Mouse (Mus musculus) erythroblast, embryonic 14.5 days (primary cell): ENCODE measurements around the gene Yes1. TPM values are rescaled to one million over a fixed set of nuclear protein-coding genes. Genes with fewer than 3 reads are reported as not detected.
A peak's percentile ranks its signal among the peaks of the same experiment; 100 is the strongest.

Experiments
- H3K27me3 ChIP-seq: 2 replicates; pipeline ENCODE4 v1.6.1; 2012; ENCODE audit warnings: inconsistent platforms; ENCODE audit not compliant: control insufficient read depth
- H3K36me3 ChIP-seq: 2 replicates; pipeline ENCODE4 v1.6.1; 2012; ENCODE audit warnings: mild to moderate bottlenecking, inconsistent platforms; ENCODE audit not compliant: control insufficient read depth
- H3K4me1 ChIP-seq: 2 replicates; pipeline ENCODE4 v1.6.1; 2012; ENCODE audit warnings: inconsistent platforms; ENCODE audit not compliant: control insufficient read depth
- H3K4me3 ChIP-seq: replicated peaks from 2 replicates; pipeline ENCODE3; 2012; ENCODE audit warnings: moderate library complexity, mild to moderate bottlenecking, inconsistent platforms
- H3K9me3 ChIP-seq: 2 replicates; pipeline ENCODE4 v1.6.1; 2012; ENCODE audit warnings: low read length, inconsistent platforms, mixed read lengths; ENCODE audit not compliant: control insufficient read depth
- GATA1 ChIP-seq: IDR thresholded peaks from 2 replicates; pipeline ENCODE4 v1.6.1; 2012; ENCODE audit warnings: low read length, inconsistent platforms, mixed read lengths
- TAL1 ChIP-seq: IDR thresholded peaks from 3 replicates; pipeline ENCODE4 v1.6.1; 2012; ENCODE audit warnings: low read length, inconsistent platforms, mixed read lengths
- polyA plus RNA-seq: library from polyadenylated mRNA; stranded (reverse); fragments of >175 nt; gene quantifications from 2 replicates; pipeline ENCODE4 v1.2.3, GENCODE M21; 2012

Yes1 gene
- polyA plus RNA-seq, 1 experiment: not detected

GRCm38 (mm10) chr5:32693411-32693810 is 82.4 kb downstream of the Yes1 start:
- H3K9me3 ChIP-seq: no peaks in the 10 kb centered on the region

GRCm38 (mm10) chr5:32697208-32697867 is 86.4 kb downstream of the Yes1 start:
- H3K4me3 ChIP-seq: no peak overlapping the region
- H3K36me3 ChIP-seq: no peaks in the 10 kb centered on the region
- no peaks in the 10 kb centered on the region for H3K27me3 ChIP-seq
- no peaks in the 10 kb centered on the region for H3K4me1 ChIP-seq
- no peaks in the 10 kb centered on the region for H3K9me3 ChIP-seq
- no peak for TF ChIP-seq TAL1
- no peak for TF ChIP-seq GATA1

More at GRCm38 (mm10) chr5:32693411-32693810, 82.4 kb downstream of the Yes1 start:
- no peak for TF ChIP-seq GATA1
- no peak for TF ChIP-seq TAL1
- H3K4me3 ChIP-seq: no peak overlapping the region
- H3K27me3 ChIP-seq: no peaks in the 10 kb centered on the region
- no peaks in the 10 kb centered on the region for H3K36me3 ChIP-seq
- H3K4me1 ChIP-seq: no peaks in the 10 kb centered on the region

GRCm38 (mm10) chr5:32706226-32706780 is 95.3 kb downstream of the Yes1 start:
- no peaks in the 10 kb centered on the region for H3K4me1 ChIP-seq
- no peaks in the 10 kb centered on the region for H3K9me3 ChIP-seq
- TF ChIP-seq TAL1 (no peak), GATA1 (no peak)
- H3K36me3 ChIP-seq: no peaks in the 10 kb centered on the region
- H3K27me3 ChIP-seq: no peaks in the 10 kb centered on the region
- H3K4me3 ChIP-seq: no peak overlapping the region

DNA sequence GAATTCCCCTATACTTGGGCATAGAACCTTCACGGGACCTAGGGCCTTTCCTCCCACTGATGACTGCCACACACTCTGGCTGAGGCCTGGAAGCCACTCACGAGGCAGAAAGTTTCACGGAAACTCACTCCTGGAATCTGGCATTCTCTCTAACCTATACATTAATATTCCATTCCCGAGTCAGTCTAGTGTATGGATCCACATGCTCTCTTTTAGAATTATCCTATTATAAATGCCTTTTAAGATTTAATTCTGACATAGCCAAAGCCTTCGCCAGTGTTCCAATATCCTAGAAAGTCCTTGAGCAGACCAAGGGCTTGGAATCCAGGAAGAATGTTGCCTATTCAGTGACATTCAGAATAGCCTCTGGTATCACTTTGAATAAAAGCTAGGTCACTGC is 100.5 kb downstream of the Yes1 start:
- no peak for TF ChIP-seq TAL1
- TF ChIP-seq GATA1: no peak
- Histone ChIP-seq H3K9me3 (peaks cover 6% of the 10 kb centered on the region), H3K36me3 (no peaks in the 10 kb centered on the region), H3K4me3 (no peak overlapping the region), H3K27me3 (no peaks in the 10 kb centered on the region), H3K4me1 (peaks cover 13% of the 10 kb centered on the region)

DNA sequence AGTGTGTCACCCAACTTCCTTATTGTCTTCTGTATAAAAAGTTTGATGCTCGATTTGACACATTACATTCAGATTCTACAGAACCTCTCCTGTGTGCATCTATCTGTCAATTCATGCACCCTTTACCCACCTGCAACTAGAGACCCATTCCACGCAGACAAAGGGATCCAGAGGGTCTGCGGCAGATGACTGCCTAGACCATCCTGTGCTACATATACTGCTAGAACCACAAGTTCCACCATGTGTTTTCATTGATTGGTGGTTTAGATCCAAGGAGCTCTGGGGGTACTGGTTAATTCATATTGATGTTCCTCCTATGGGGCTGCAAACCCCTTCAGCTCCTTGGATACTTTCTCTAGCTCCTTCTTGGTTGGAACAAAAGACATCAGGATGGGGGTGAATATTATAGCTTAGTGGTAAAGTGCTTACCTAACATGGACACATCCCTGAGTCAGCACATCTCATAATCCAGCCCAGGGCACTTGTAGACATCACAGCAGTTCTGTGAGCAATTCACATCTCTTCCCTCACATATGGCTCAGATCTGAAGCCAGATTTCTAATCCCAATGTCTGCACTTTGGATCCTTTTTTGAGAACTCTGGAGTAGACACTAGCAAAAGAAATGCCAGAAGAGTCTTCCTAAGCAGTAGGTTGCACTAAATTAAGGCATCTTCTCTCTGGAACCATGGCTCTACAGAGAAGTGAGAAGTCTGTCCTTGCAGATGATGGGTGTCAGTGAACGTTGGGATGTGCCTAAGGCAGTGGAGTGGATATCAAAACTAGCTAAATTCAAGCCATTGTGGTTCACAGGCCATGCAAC is 101.5 kb downstream of the Yes1 start:
- H3K4me1 ChIP-seq: peaks cover 13% of the 10 kb centered on the region
- H3K27me3 ChIP-seq: no peaks in the 10 kb centered on the region
- H3K9me3 ChIP-seq: peaks cover 6% of the 10 kb centered on the region
- no peak for TF ChIP-seq GATA1
- TF ChIP-seq TAL1: no peak
- peak overlapping the region; percentile 76 for H3K4me3 ChIP-seq
- no peaks in the 10 kb centered on the region for H3K36me3 ChIP-seq

- Histone ChIP-seq H3K36me3 (no peaks in the 10 kb centered on the region), H3K9me3 (peaks cover 6% of the 10 kb centered on the region), H3K4me1 (peaks cover 13% of the 10 kb centered on the region), H3K4me3 (peak overlapping the region; percentile 76), H3K27me3 (peaks cover 2% of the 10 kb centered on the region; the same call in 1 of the 2 replicates)
- TF ChIP-seq GATA1: no peak
Measured at GRCm38 (mm10) chr5:32713042-32713702, 102.2 kb downstream of the Yes1 start.

GRCm38 (mm10) chr5:32713703-32714467 is 102.9 kb downstream of the Yes1 start:
- peaks cover 2% of the 10 kb centered on the region; the same call in 1 of the 2 replicates for H3K27me3 ChIP-seq

DNA sequence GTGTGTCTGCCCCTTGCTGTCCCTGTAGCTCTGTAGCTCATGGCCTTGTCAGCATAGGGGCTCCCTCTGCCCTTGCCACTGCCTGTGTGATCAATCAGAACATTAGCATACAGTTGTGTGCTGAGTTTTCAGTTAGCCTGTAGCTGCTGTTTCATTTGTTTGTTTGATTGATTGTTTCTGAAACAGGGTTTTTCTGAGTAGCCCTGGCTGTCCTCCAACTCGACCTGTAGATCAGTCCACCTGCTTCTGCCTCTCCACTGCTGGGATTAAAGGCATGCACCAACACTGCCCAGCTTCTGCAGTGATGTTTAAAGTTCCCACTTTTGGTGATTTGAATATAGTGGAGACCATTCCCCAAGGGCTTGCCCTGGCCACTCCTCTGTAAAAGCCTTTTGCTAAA is 106.8 kb downstream of the Yes1 start:
- peaks cover 2% of the 10 kb centered on the region; the same call in 1 of the 2 replicates for H3K27me3 ChIP-seq
- no peak overlapping the region for H3K4me3 ChIP-seq

More at GRCm38 (mm10) chr5:32713703-32714467, 102.9 kb downstream of the Yes1 start:
- H3K4me1 ChIP-seq: peaks cover 13% of the 10 kb centered on the region
- H3K4me3 ChIP-seq: peak overlapping the region; percentile 76
- TF ChIP-seq TAL1 (no peak), GATA1 (no peak)
- H3K9me3 ChIP-seq: peaks cover 6% of the 10 kb centered on the region
- H3K36me3 ChIP-seq: no peaks in the 10 kb centered on the region

More for the DNA sequence above, 106.8 kb downstream of the Yes1 start:
- Histone ChIP-seq H3K9me3 (peaks cover 6% of the 10 kb centered on the region), H3K4me1 (peaks cover 11% of the 10 kb centered on the region), H3K36me3 (no peaks in the 10 kb centered on the region)
- TF ChIP-seq GATA1 (no peak), TAL1 (no peak)
